Mouse (Mus musculus) induced T-regulatory cell, adult 2 months (primary cell): ENCODE measurements around the gene Slc24a2.

ENCODE experiments used
- DNase-seq: peaks from one replicate; pipeline ENCODE4 v3.0.0-alpha.2; 2012; ENCODE audit warnings: low read depth

The Slc24a2 gene

DNA sequence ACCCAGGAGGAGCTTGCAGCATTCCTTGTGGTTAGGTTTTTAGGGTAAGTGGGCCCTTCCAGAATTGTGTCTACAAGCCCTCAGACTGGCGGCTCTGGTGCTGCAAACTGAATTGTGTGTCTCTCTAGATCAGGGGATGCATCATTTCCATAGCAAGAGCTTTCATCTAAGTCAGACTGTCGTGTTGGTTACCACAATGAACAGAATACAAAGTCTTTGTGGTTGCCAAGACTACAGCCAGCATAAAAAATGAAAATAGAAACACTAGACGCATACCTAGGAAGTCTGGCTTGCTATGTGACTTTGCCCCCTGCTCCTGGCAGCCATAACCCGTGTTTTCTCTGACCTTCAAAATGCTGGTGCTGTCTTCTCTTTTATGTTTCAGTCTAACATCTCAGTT, 114.6 kb downstream of the Slc24a2 start:
- DNase-seq: no peak

- no peak for DNase-seq
These were observed 120.8 kb downstream of the Slc24a2 start for GRCm38 (mm10) chr4:87109331-87110059.

DNA sequence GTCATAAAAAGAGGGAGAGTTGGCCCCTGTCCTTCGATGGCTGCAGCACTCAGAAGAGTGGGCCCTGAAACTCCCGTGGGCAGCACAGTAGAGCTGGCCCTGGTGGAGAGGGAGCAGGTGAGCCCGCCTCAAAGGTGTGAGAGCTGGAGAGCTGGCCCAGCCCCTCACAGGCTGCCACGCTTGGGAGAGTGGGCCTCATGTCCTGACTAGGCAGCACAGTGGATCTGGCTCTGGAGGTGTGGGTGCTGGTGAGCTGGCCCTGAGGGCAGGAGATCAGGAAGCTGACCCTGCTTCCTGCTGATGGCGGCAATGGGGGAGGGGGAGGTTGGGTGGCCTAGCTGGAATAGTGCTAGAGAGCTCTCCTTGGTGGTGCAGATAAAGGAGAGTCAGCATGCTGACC, 129.3 kb downstream of the Slc24a2 start:
- no peak for DNase-seq

DNA sequence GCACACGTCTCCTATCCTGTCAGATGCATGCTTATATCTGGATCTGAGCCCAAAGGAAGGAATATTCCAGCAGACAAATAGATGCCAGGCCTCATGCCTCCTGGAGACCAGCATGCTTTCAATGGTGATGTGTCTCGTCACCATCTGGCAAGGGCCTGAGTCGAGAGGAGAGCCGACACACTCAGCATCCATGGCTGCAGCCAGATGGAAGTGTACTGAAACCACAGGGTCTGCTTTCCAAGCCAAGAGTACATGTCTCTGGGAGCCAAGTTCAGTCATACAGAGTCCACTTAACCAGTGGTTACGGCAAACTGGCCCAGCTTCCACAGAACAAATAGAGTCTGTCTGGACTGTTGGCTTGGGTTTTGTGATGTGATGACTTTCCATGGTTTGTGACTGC, 134.1 kb downstream of the Slc24a2 start:
- DNase-seq: no peak

DNA sequence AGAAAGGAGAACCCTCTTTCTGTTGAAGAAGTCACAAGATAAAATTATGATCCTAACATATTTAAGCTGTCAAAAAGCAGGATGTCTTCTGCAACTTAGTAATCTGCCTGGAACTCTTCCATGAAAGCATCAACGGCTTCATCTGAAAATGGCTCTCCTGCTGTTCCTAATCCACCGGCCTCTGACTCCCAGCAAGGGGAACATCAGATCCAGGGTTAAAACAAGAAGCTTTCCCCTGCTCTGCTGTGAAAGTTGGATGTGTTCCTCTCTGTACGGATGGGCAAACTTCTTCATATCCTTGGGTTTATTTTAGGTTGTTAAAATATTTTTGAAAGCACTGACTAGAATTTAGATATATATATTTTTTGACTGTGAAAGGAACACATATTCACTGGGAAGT, 136.7 kb downstream of the Slc24a2 start:
- DNase-seq: no peak

GRCm38 (mm10) chr4:87090841-87091240, 139.4 kb downstream of the Slc24a2 start:
- DNase-seq: no peak

DNA sequence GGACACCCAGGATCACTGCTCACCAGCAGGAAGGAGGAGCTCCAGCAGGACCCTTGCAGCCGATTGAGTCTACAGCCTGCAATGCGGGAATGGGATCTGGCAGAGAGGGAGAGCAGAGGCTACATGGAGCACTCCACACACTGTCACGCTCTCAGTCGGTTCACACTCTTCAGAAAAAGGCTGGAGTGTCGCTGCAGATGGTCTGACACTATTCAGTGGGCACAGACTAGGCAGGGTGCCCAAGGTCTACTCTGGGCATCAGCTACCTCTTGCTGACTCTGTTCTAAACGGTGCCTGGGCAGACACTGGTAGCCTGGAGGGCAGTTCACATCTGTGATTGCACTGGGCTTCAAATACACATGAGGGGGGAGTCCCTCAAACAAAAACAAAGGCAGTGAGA, 141.6 kb downstream of the Slc24a2 start:
- DNase-seq: no peak

GRCm38 (mm10) chr4:87087597-87087996, 142.7 kb downstream of the Slc24a2 start:
- no peak for DNase-seq

GRCm38 (mm10) chr4:87086933-87087577, 143.2 kb downstream of the Slc24a2 start:
- no peak for DNase-seq

DNA sequence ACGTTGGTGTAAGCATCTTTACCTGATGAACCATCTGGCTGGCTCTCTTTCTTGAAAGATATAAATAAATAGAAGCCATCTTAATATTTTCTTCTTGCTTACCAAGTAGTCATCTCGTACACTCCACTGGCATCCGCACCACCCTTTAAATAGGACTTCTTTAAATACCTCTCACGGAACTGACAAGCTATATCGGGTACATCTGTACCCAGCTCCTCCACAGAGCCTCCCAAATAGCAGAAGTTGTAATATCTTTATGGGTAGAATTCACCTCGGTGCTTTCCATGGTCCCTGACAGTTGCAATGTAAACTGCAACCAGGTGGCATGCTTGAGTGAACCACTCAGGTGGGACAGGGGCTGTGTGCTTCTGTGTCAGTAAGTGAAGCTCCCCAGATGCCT, 149.0 kb downstream of the Slc24a2 start:
- no peak for DNase-seq

GRCm38 (mm10) chr4:87079305-87079704, 151.0 kb downstream of the Slc24a2 start:
- DNase-seq: no peak

DNA sequence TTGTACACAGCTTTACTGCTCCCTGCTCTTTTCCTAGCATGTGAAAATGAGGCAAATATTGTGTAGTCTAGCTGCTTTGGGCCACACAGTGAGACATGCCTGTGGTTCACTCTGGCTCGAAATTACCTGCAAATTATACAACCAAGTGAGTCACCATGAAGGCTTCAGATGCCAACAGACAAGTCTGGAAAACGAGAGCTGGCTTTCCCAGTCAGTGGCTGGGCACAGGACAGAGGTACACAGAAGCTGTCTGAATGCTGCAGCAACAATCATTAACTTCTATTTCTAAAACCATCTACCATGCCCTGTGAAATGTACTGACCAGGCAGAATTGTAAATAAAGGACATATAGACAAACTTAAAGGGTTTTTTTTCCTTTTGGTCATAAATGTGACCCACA, 151.6 kb downstream of the Slc24a2 start:
- DNase-seq: no peak

- no peak for DNase-seq
These were observed 154.5 kb downstream of the Slc24a2 start for GRCm38 (mm10) chr4:87075761-87076160.

GRCm38 (mm10) chr4:87068121-87068520, 162.2 kb downstream of the Slc24a2 start:
- no peak for DNase-seq

- no peak for DNase-seq
These were observed 165.1 kb downstream of the Slc24a2 start for GRCm38 (mm10) chr4:87065227-87065626.

- DNase-seq: no peak
These were observed 165.7 kb downstream of the Slc24a2 start for GRCm38 (mm10) chr4:87064561-87064960.

DNA sequence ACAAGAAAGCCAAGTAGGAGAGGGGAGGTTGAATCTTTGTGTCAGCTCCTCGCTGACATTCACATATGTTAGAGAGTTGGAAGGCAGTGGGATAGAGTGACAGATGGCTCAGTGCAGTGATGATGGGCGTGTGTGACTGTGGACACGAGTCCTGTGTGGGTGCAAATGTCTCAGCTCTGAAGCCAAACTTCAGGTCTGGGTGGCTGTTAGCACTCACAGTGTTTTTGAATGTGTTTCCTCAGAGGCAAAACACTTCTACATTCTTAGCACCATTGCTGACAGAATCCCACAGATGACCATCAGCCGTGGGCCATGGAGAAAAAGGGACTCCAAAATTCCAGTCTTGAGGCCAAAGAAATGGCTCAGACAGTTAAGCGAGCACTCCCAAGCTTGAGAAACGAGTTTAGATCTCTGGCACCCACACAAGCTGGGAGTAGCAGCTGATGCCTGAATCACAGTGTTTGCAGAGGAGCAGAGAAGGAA, 167.5 kb downstream of the Slc24a2 start:
- DNase-seq: no peak

GRCm38 (mm10) chr4:87061696-87062095, 168.6 kb downstream of the Slc24a2 start:
- DNase-seq: no peak

GRCm38 (mm10) chr4:87057572-87057971, 172.7 kb downstream of the Slc24a2 start:
- DNase-seq: no peak

DNA sequence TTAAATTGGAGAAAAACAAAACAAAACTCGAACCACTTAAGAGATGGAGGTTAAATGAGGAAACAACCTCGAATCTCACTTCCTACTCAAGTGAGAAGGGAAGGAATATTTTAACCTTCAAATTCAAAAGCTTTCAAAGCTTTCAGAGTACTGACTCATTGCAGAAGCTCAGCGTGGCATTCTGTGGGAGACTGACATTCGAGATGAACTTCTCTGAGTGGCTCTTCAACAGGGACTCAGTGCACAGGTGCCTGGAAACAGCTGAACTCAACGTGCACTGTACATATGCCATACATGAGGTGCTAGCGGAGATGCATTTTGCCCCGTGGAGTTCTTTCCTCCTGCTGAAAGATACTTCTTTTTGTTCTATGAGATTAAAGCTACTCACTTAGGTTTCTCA, 174.5 kb downstream of the Slc24a2 start:
- DNase-seq: no peak

DNA sequence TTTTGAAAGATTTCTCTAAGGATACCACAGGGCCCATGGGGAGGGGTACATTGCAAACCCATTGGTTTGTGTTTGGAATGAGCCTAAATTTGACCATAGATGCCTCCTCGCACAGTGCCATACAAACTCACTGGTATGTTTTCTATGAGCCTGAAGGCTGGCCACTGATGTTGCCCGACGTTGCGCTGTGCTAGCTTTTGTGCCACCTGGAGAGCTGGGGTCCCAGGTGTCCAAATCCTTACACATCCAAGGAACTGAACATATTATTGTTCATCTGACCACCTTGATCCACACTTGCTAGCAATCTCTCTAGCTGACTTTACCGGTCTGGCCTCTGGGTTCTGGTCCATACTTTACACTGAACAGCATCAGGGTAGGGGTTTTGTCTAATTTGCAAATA, 177.4 kb downstream of the Slc24a2 start:
- DNase-seq: no peak

GRCm38 (mm10) chr4:87049061-87049460, 181.2 kb downstream of the Slc24a2 start:
- no peak for DNase-seq

GRCm38 (mm10) chr4:87047131-87047530, 183.1 kb downstream of the Slc24a2 start:
- DNase-seq: no peak

DNA sequence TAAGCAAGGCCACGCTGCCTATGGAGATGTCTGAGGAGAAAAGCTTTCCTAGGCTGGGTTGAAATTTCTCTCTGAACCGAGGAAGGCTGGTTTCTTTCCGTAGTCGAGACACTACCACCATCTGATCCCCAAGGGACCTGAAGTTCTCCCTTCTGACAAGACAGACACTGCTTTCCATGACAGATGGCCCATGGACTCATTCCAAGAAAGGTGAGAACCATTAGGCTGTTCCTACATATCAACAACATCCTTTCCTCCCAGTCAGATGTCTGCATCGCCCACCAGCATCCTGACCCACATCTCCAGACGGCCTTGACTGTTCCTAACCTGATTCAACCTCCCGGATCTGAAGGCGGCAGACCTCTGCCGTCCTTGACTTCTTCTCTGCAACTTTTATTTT, 187.0 kb downstream of the Slc24a2 start:
- no peak for DNase-seq
